Mouse (Mus musculus): ENCODE data around the gene Mgp. TPM values are rescaled to one million over a fixed set of nuclear protein-coding genes. Genes with fewer than 3 reads are reported as not detected.

Gene Mgp
- polyA plus RNA-seq, 1 experiment from 2014 or later, result 274 TPM

- Histone ChIP-seq H3K9me3 (ENCODE audit: low read length) (no peaks in the 10 kb centered on the region), H3K4me3 (ENCODE audit: low read length) (no peak overlapping the region), H3K4me2 (replicated peaks; ENCODE audit: low read depth, low read length) (no peak overlapping the region), H3K27me3 (ENCODE audit: insufficient read depth, low read length) (no peaks in the 10 kb centered on the region), H3K4me1 (ENCODE audit: insufficient read depth, low read length) (peaks cover 13% of the 10 kb centered on the region), H3K9ac (replicated peaks; ENCODE audit: low read length) (no peak overlapping the region), H3K36me3 (ENCODE audit: insufficient read depth, low read length) (peaks cover 49% of the 10 kb centered on the region), H3K27ac (ENCODE audit: low read length) (no peak overlapping the region)
- 91% methylated on average over 8 of the region's 8 CpGs for WGBS
- ATAC-seq (ENCODE audit: low FRiP score, low TSS enrichment), result no peak
Observed at GRCm38 (mm10) chr6:136824987-136825386, 50.6 kb downstream of the Mgp start.

Other genes starting within 250 kb of the Mgp start
- gene Plbd1, start 213.9 kb downstream of the Mgp start, polyA plus RNA-seq (2015; fragmentation: Nextera tagmentation; extraction: Ambion mirVana), result 5.3 and 5.7 TPM in 2 replicates
- gene Gucy2c, start 94.1 kb downstream of the Mgp start, polyA plus RNA-seq (2015; fragmentation: Nextera tagmentation; extraction: Ambion mirVana), result 0.06 and 0.11 TPM in 2 replicates
- 0.55 and 0.81 TPM in 2 replicates for gene Hist4h4, start 71.4 kb downstream of the Mgp start, polyA plus RNA-seq (2015; fragmentation: Nextera tagmentation; extraction: Ambion mirVana)
- gene H2afj, start 67.6 kb downstream of the Mgp start, polyA plus RNA-seq (2015; fragmentation: Nextera tagmentation; extraction: Ambion mirVana), result 104 and 115 TPM in 2 replicates
- gene BC049715, start 48.2 kb downstream of the Mgp start, polyA plus RNA-seq (2015; fragmentation: Nextera tagmentation; extraction: Ambion mirVana), result 1.6 and 1.9 TPM in 2 replicates
- 110 and 122 TPM in 2 replicates for gene Wbp11, start 47.6 kb downstream of the Mgp start, polyA plus RNA-seq (2015; fragmentation: Nextera tagmentation; extraction: Ambion mirVana)
- 2.4 and 2.5 TPM in 2 replicates for gene Smco3, start 40.4 kb downstream of the Mgp start, polyA plus RNA-seq (2015; fragmentation: Nextera tagmentation; extraction: Ambion mirVana)
- 5.6 and 6.4 TPM in 2 replicates for gene Art4, start 18.1 kb downstream of the Mgp start, polyA plus RNA-seq (2015; fragmentation: Nextera tagmentation; extraction: Ambion mirVana)
- 0.22 and 0.23 TPM in 2 replicates for gene Erp27, start 46.4 kb upstream of the Mgp start, polyA plus RNA-seq (2015; fragmentation: Nextera tagmentation; extraction: Ambion mirVana)
- 0.49 and 0.55 TPM in 2 replicates for gene Pde6h, start 48.0 kb upstream of the Mgp start, polyA plus RNA-seq (2015; fragmentation: Nextera tagmentation; extraction: Ambion mirVana)
- 67.6 and 69.5 TPM in 2 replicates for gene Arhgdib, start 66.1 kb upstream of the Mgp start, polyA plus RNA-seq (2015; fragmentation: Nextera tagmentation; extraction: Ambion mirVana)